Mouse (Mus musculus) kidney, embryonic 15.5 days (tissue): ENCODE measurements around the gene Dpp9. TPM values are rescaled to one million over a fixed set of nuclear protein-coding genes. Genes with fewer than 3 reads are reported as not detected.

Experiments
- ATAC-seq: fragments of 200-750 bp; cut with Nextera tagmentation; replicated peaks from 2 replicates; pipeline ENCODE4 v1.8.0; 2017; ENCODE audit warnings: moderate TSS enrichment; ENCODE audit not compliant: low FRiP score
- H3K27ac ChIP-seq: fragments of 300-500 bp; sonication (generic); 2 replicates; pipeline ENCODE4 v1.5.1; 2015; ENCODE audit warnings: mild to moderate bottlenecking, inconsistent platforms
- H3K27me3 ChIP-seq: fragments of 300-500 bp; sonication (generic); 2 replicates; pipeline ENCODE4 v1.6.1; 2015; ENCODE audit warnings: inconsistent platforms
- H3K36me3 ChIP-seq: fragments of 300-500 bp; sonication (generic); 2 replicates; pipeline ENCODE4 v1.6.1; 2015; ENCODE audit warnings: inconsistent platforms
- H3K4me1 ChIP-seq: fragments of 300-500 bp; sonication (generic); 2 replicates; pipeline ENCODE4 v1.6.1; 2015; ENCODE audit warnings: inconsistent platforms
- H3K4me2 ChIP-seq: fragments of 300-500 bp; sonication (generic); 2 replicates; pipeline ENCODE4 v1.6.1; 2015; ENCODE audit warnings: moderate library complexity, mild to moderate bottlenecking, inconsistent platforms
- H3K4me3 ChIP-seq: fragments of 300-500 bp; sonication (generic); replicated peaks from 2 replicates; pipeline ENCODE4 v1.5.1; 2015; ENCODE audit warnings: mild to moderate bottlenecking, inconsistent platforms
- H3K9ac ChIP-seq: fragments of 300-500 bp; sonication (generic); 2 replicates; pipeline ENCODE4 v1.6.1; 2015; ENCODE audit warnings: mild to moderate bottlenecking, inconsistent platforms
- H3K9me3 ChIP-seq: fragments of 300-500 bp; sonication (generic); replicated peaks from 2 replicates; pipeline ENCODE4 v1.6.1; 2016; ENCODE audit warnings: inconsistent platforms
- WGBS: fragments of 180-500 bp; shearing (Covaris S2); methylation state at CpG from one replicate; pipeline ENCODE4 v1.1.7; 2015; ENCODE audit warnings: mixed read lengths; 5-methylcytosine and 5-hydroxymethylcytosine counted together
- polyA plus RNA-seq: library from polyadenylated mRNA; unstranded; fragments of >200 nt; fragmentation: Nextera tagmentation; extraction: Ambion mirVana; gene quantifications from 2 replicates; pipeline ENCODE4 v1.2.1, GENCODE M21; 2015

Dpp9 gene
- polyA plus RNA-seq, 1 experiment from 2014 or later: 43.8 TPM

- Histone ChIP-seq H3K27me3 (no peaks in the 10 kb centered on the region), H3K27ac (peak within 1 kb of the TSS; percentile 97), H3K9ac (peak within 1 kb of the TSS; percentile 67), H3K4me2 (peak within 1 kb of the TSS; percentile 93), H3K9me3 (no peaks in the 10 kb centered on the region), H3K4me1 (peaks cover 51% of the 10 kb centered on the region), H3K36me3 (peaks cover 36% of the 10 kb centered on the region), H3K4me3 (peak within 1 kb of the TSS; percentile 71)
- WGBS: under 1% methylated on average over 28 of the region's 28 CpGs
- peak; percentile 91 for ATAC-seq
These were observed 37.7 kb upstream of the Dpp9 start, which contains the start of gene Fem1a for GRCm38 (mm10) chr17:56256239-56256881. Gene Fem1a (plus strand): TSS chr17:56256810.

- Histone ChIP-seq H3K9ac (peak overlapping the region; percentile 53), H3K4me1 (peaks cover 50% of the 10 kb centered on the region), H3K27ac (peak overlapping the region; percentile 97), H3K36me3 (peaks cover 31% of the 10 kb centered on the region), H3K4me2 (peak overlapping the region; percentile 66), H3K27me3 (no peaks in the 10 kb centered on the region), H3K9me3 (no peaks in the 10 kb centered on the region), H3K4me3 (peak overlapping the region; percentile 71)
- WGBS: under 1% methylated on average over 32 of the region's 32 CpGs
- ATAC-seq: peak; percentile 92
These were observed 37.1 kb upstream of the Dpp9 start for GRCm38 (mm10) chr17:56255863-56256238.

GRCm38 (mm10) chr17:56255429-56255828, 36.7 kb upstream of the Dpp9 start:
- no peak for ATAC-seq
- peaks cover 48% of the 10 kb centered on the region for H3K4me1 ChIP-seq
- peaks cover 27% of the 10 kb centered on the region for H3K36me3 ChIP-seq
- no peaks in the 10 kb centered on the region for H3K9me3 ChIP-seq
- H3K27ac ChIP-seq: peak overlapping the region; percentile 54
- 18% methylated on average over 9 of the region's 9 CpGs for WGBS
- H3K9ac ChIP-seq: no peak overlapping the region
- H3K4me3 ChIP-seq: peak overlapping the region; percentile 71
- peak overlapping the region; percentile 66 for H3K4me2 ChIP-seq
- no peaks in the 10 kb centered on the region for H3K27me3 ChIP-seq

- Histone ChIP-seq H3K4me3 (no peak overlapping the region), H3K4me2 (no peak overlapping the region), H3K4me1 (peaks cover 40% of the 10 kb centered on the region), H3K27me3 (no peaks in the 10 kb centered on the region), H3K36me3 (peaks cover 19% of the 10 kb centered on the region), H3K27ac (no peak overlapping the region), H3K9me3 (no peaks in the 10 kb centered on the region), H3K9ac (no peak overlapping the region)
- 84% methylated on average over 4 of the region's 4 CpGs for WGBS
- no peak for ATAC-seq
These were observed 36.0 kb upstream of the Dpp9 start for GRCm38 (mm10) chr17:56254695-56255094.

DNA sequence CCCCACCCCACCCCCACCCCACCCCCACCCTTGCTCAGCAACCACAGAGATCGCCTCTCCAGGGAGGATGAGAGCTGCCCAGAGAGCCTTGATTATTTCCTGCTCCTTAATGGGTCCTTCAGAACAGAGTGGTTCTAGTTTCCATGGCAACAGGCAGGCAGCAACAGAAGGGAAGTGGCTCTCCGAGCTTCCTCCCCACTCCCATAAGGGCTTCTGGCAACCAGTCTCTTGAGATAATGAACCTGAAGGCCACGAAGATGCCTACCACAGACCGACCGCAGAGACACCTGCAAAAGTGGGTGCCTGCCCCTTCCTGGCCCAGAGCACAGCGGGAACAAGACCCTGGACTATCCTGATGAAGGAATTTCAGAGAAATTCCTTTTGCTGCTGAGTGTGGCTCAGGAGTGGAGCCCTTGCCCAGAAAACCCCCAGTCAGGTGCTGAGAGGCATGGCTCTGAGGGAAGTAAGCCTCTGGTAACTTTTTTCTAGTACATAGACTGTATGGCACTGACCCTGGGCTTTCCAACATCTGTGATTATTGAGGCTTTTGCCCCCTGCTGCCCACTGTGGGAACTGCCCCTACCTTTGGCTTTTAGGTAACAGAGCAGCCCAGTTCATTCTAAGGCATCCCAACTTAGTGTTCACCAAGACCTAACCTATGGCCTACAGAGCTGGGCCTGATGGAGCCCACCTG, 32.6 kb upstream of the Dpp9 start:
- H3K4me2 ChIP-seq: 0 out of 2 replicates have a peak overlapping the region, but pooled peaks have one; percentile 28
- ATAC-seq: no peak
- peaks cover 15% of the 10 kb centered on the region for H3K4me1 ChIP-seq
- no peaks in the 10 kb centered on the region for H3K27me3 ChIP-seq
- H3K36me3 ChIP-seq: no peaks in the 10 kb centered on the region
- H3K4me3 ChIP-seq: no peak overlapping the region
- H3K27ac ChIP-seq: 0 out of 2 replicates have a peak overlapping the region, but pooled peaks have one; percentile 27
- no peaks in the 10 kb centered on the region for H3K9me3 ChIP-seq
- WGBS: 24% methylated on average over 6 of the region's 6 CpGs
- H3K9ac ChIP-seq: no peak overlapping the region

DNA sequence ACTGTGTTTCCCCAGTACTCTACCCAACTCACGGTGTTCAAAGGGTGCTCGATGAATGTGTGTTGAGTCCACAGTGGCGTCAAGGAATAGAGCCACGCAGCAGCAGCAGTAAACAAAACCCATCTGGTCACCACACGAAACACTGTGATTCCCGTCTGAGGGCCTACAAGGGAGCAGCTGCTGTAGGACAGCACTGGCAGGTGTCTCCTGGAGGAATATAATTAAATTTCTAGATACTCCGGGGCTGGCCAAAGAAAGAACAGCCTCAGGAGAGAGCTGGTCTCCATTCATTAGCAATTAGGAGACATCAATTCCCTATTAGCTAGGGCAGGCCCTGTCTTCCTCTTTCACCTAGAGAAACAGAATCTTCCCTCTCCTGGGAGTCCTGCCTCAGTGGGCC, 26.9 kb upstream of the Dpp9 start:
- H3K4me3 ChIP-seq: no peak overlapping the region
- H3K9ac ChIP-seq: no peak overlapping the region
- H3K9me3 ChIP-seq: no peaks in the 10 kb centered on the region
- no peak overlapping the region for H3K27ac ChIP-seq
- no peaks in the 10 kb centered on the region for H3K36me3 ChIP-seq
- H3K4me2 ChIP-seq: no peak overlapping the region
- no peak for ATAC-seq
- 68% methylated on average over 7 of the region's 7 CpGs for WGBS
- H3K27me3 ChIP-seq: peaks cover 9% of the 10 kb centered on the region
- 0 out of 2 replicates have a peak, but pooled peaks cover 3% of the 10 kb centered on the region for H3K4me1 ChIP-seq

- H3K27me3 ChIP-seq: peaks cover 14% of the 10 kb centered on the region
- 0 out of 2 replicates have a peak, but pooled peaks cover 3% of the 10 kb centered on the region for H3K4me1 ChIP-seq
- H3K36me3 ChIP-seq: no peaks in the 10 kb centered on the region
- H3K27ac ChIP-seq: no peak overlapping the region
- no peaks in the 10 kb centered on the region for H3K9me3 ChIP-seq
- ATAC-seq: peak; percentile 86
- peak overlapping the region; percentile 1; the same call in 1 of the 2 replicates for H3K4me3 ChIP-seq
- no peak overlapping the region for H3K4me2 ChIP-seq
- no peak overlapping the region for H3K9ac ChIP-seq
- under 1% methylated on average over 33 of the region's 33 CpGs for WGBS
These were observed 23.1 kb upstream of the Dpp9 start for GRCm38 (mm10) chr17:56241541-56242401.

GRCm38 (mm10) chr17:56233818-56234469, 15.2 kb upstream of the Dpp9 start:
- no peak overlapping the region for H3K4me2 ChIP-seq
- peaks cover 5% of the 10 kb centered on the region; the same call in 1 of the 2 replicates for H3K4me1 ChIP-seq
- no peak overlapping the region for H3K27ac ChIP-seq
- no peak overlapping the region for H3K9ac ChIP-seq
- no peaks in the 10 kb centered on the region for H3K36me3 ChIP-seq
- no peaks in the 10 kb centered on the region for H3K9me3 ChIP-seq
- 3% methylated on average over 14 of the region's 14 CpGs for WGBS
- 0 out of 2 replicates have a peak, but pooled peaks cover 4% of the 10 kb centered on the region for H3K27me3 ChIP-seq
- H3K4me3 ChIP-seq: no peak overlapping the region
- ATAC-seq: peak; percentile 46; the same call in 1 of the 2 replicates

DNA sequence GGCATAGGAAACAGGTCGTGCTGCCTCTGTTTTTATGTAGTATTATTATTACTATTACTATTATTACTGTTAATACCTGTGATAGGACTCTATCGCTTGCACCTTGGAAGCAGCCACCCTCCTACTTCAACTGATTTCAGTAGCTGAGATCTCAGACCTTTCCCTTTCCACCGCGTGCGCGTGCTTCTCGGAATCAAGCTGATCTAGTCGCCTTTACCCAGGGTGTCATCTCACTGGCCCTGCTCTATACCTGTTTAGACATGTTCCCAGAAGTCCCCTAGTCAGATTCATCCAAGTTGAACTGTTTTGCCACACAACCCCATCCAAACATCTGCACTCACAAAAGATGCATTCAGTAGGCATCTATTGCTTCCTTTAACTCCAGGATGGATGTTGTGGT, 14.7 kb upstream of the Dpp9 start:
- Histone ChIP-seq H3K9me3 (no peaks in the 10 kb centered on the region), H3K4me1 (peaks cover 5% of the 10 kb centered on the region; the same call in 1 of the 2 replicates), H3K27me3 (0 out of 2 replicates have a peak, but pooled peaks cover 4% of the 10 kb centered on the region), H3K4me2 (no peak overlapping the region), H3K4me3 (no peak overlapping the region), H3K9ac (no peak overlapping the region), H3K27ac (no peak overlapping the region), H3K36me3 (no peaks in the 10 kb centered on the region)
- no peak for ATAC-seq
- WGBS: 52% methylated on average over 8 of the region's 8 CpGs

- Histone ChIP-seq H3K4me1 (peaks cover 5% of the 10 kb centered on the region; the same call in 1 of the 2 replicates), H3K27me3 (0 out of 2 replicates have a peak, but pooled peaks cover 7% of the 10 kb centered on the region), H3K4me3 (no peak overlapping the region), H3K9ac (no peak overlapping the region), H3K27ac (no peak overlapping the region), H3K36me3 (no peaks in the 10 kb centered on the region), H3K4me2 (no peak overlapping the region), H3K9me3 (no peaks in the 10 kb centered on the region)
- no peak for ATAC-seq
- 60% methylated on average over 10 of the region's 10 CpGs for WGBS
These were observed 11.2 kb upstream of the Dpp9 start for GRCm38 (mm10) chr17:56229943-56230342.

GRCm38 (mm10) chr17:56226566-56226965, 7.9 kb upstream of the Dpp9 start:
- no peaks in the 10 kb centered on the region for H3K36me3 ChIP-seq
- H3K9me3 ChIP-seq: no peaks in the 10 kb centered on the region
- ATAC-seq: no peak

More at GRCm38 (mm10) chr17:56226566-56226965, 7.9 kb upstream of the Dpp9 start:
- H3K27me3 ChIP-seq: 0 out of 2 replicates have a peak, but pooled peaks cover 3% of the 10 kb centered on the region
- no peak overlapping the region for H3K4me2 ChIP-seq
- no peaks in the 10 kb centered on the region for H3K4me1 ChIP-seq
- no peak overlapping the region for H3K9ac ChIP-seq
- WGBS: 73% methylated on average over 3 of the region's 3 CpGs
- no peak overlapping the region for H3K4me3 ChIP-seq
- no peak overlapping the region for H3K27ac ChIP-seq
